Mouse (Mus musculus) stomach, postnatal 0 days (tissue): ENCODE results near the gene Mrps6.

Source experiments
- CTCF ChIP-seq: IDR thresholded peaks from 2 replicates; pipeline ENCODE4 v1.5.1; 2016; ENCODE audit warnings: antibody characterized with exemption, low read depth, mild to moderate bottlenecking, moderate library complexity
- EP300 ChIP-seq: optimal IDR thresholded peaks from 2 replicates; pipeline ENCODE3; 2016; ENCODE audit warnings: antibody characterized with exemption

DNA sequence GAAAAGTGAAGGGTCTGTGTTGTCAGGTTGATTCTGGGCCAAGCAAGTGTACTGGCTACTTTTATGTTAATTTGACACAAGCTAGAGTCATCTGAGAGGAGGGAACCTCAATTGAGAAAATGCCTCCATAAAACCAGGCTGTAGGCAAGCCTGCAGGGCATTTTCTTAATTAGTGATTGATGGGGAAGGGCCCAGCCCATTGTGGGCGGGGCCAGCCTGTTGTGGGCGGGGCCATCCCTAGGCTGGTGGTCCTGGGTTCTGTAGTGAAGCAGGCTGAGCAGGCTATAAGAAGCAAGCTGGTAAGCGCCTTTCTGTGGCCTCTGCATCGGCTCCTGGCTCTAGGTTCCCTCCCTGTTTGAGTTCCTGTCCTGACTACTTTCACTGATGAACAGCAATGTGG is 69.2 kb downstream of the Mrps6 start:
- TF ChIP-seq CTCF (no peak), EP300 (no peak)
